8 mouse cellular contexts compared by ENCODE assay signal in the genomic region with DNA sequence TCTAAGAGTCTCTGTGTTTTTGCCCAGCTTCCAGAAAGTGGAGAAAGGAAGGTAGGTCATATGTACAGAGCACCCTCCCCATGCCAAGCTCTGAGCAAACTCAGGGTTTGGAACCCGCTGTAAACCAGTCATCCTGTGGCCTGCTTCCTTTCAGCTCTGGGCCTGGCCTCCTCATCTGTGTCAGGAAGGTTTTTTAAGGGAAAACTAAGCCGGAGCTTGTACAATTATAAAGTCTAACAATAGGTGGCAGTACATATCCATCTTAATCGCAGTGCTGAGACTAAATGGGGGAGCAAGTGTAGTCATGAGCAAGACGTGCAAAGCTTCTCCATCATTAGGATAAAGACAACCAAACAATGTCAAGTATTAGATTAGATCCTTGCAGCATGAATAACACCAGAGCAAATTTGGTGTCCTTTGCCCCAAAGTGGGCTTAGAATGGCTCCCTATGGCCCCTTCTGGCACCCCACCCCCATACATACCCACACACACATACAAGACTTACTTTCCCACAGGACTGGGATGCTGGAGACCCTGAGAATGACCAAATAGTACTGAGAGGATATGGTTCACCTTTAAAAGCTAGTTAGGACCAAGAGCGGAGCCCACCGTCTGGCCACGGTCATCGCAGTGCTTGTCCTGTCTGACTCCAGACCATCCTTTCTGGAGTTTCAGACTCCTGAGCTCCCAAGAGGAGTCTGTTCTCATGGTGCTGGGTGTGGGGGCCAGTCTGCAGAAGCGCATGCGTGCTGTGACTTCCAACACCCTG.
DNase-seq lines count a peak whose midpoint lies in the region; ATAC-seq lines count a peak whose summit lies in the region.

No protein-coding gene starts in this region.

- 68% methylated on average over 10 of the region's 10 CpGs for WGBS in forebrain, embryonic 13.5 days
- 71% methylated on average over 10 of the region's 10 CpGs for WGBS in forebrain, embryonic 11.5 days
- WGBS in heart, embryonic 12.5 days = 74% methylated on average over 10 of the region's 10 CpGs

- no peak overlapping the region for H3K9ac ChIP-seq in forebrain, embryonic 13.5 days
- H3K9ac ChIP-seq in forebrain, embryonic 11.5 days (ENCODE audit: low read length) = no peak overlapping the region
- no peak overlapping the region for H3K9ac ChIP-seq in heart, embryonic 12.5 days

- no peak overlapping the region for H3K27ac ChIP-seq in forebrain, embryonic 13.5 days
- no peak overlapping the region for H3K27ac ChIP-seq in forebrain, embryonic 11.5 days (ENCODE audit: low read depth, low read length)
- H3K27ac ChIP-seq in heart, embryonic 12.5 days (ENCODE audit: poor library complexity, severe bottlenecking) = no peak overlapping the region

- H3K4me1 ChIP-seq in forebrain, embryonic 13.5 days = peaks cover 3% of the 10 kb centered on the region; the same call in 1 of the 2 replicates
- 0 out of 2 replicates have a peak, but pooled peaks cover 3% of the 10 kb centered on the region for H3K4me1 ChIP-seq in forebrain, embryonic 11.5 days (replicated peaks; ENCODE audit: control insufficient read depth, insufficient read depth, low read length)
- peaks cover 12% of the 10 kb centered on the region for H3K4me1 ChIP-seq in heart, embryonic 12.5 days (replicated peaks)

- no peak overlapping the region for H3K4me2 ChIP-seq in forebrain, embryonic 13.5 days
- H3K4me2 ChIP-seq in forebrain, embryonic 11.5 days (ENCODE audit: low read depth, low read length, severe bottlenecking) = no peak overlapping the region
- no peak overlapping the region for H3K4me2 ChIP-seq in heart, embryonic 12.5 days

- H3K4me3 ChIP-seq in forebrain, embryonic 13.5 days = no peak overlapping the region
- no peak overlapping the region for H3K4me3 ChIP-seq in forebrain, embryonic 11.5 days (ENCODE audit: low read depth, low read length)
- H3K4me3 ChIP-seq in heart, embryonic 12.5 days = no peak overlapping the region

- H3K36me3 ChIP-seq in forebrain, embryonic 13.5 days (ENCODE audit: poor library complexity, severe bottlenecking) = peaks cover 26% of the 10 kb centered on the region; the same call in 1 of the 2 replicates
- H3K36me3 ChIP-seq in forebrain, embryonic 11.5 days (ENCODE audit: control insufficient read depth, insufficient read depth, low read length) = no peaks in the 10 kb centered on the region; the same call in 1 of the 2 replicates
- peaks cover 20% of the 10 kb centered on the region; the same call in 1 of the 2 replicates for H3K36me3 ChIP-seq in heart, embryonic 12.5 days

- no peaks in the 10 kb centered on the region for H3K27me3 ChIP-seq in forebrain, embryonic 13.5 days
- no peaks in the 10 kb centered on the region for H3K27me3 ChIP-seq in forebrain, embryonic 11.5 days (ENCODE audit: control insufficient read depth, insufficient read depth, low read length)
- H3K27me3 ChIP-seq in heart, embryonic 12.5 days (replicated peaks) = no peaks in the 10 kb centered on the region

- H3K9me3 ChIP-seq in forebrain, embryonic 13.5 days (replicated peaks) = no peaks in the 10 kb centered on the region
- H3K9me3 ChIP-seq in forebrain, embryonic 11.5 days (ENCODE audit: control insufficient read depth, low read length) = no peaks in the 10 kb centered on the region
- H3K9me3 ChIP-seq in heart, embryonic 12.5 days (replicated peaks) = no peaks in the 10 kb centered on the region

- DNase-seq in forebrain, embryonic 11.5 days (ENCODE audit: low spot score) = no peak
- peak; percentile 31 for DNase-seq in 3134 (ENCODE audit: extremely low read depth, insufficient read length, low spot score)
- DNase-seq in R1 (ENCODE audit: low read depth, low spot score) = peak; percentile 60
- peak; percentile 41 for DNase-seq in lung, postnatal 36 days
- peak; percentile 12 for DNase-seq in thymus, postnatal 25 days
- DNase-seq in right cerebral cortex, postnatal 4 days = no peak

- peak; percentile 67 for ATAC-seq in forebrain, embryonic 13.5 days
- no peak for ATAC-seq in forebrain, embryonic 11.5 days (replicated peaks; ENCODE audit: low FRiP score)
- ATAC-seq in heart, embryonic 12.5 days (ENCODE audit: insufficient number of reproducible peaks, low FRiP score) = peak; percentile 33; the same call in 1 of the 2 replicates

Comparison
In these comparisons a context has a peak if more than half of its experiments do, and no peak if none do; other contexts are left out.
1. DNase-seq: peak in 3134 (single experiment), R1 (single experiment), lung, postnatal 36 days (single experiment) and thymus, postnatal 25 days (single experiment); none in forebrain, embryonic 11.5 days (single experiment) and right cerebral cortex, postnatal 4 days (single experiment).